Mouse (Mus musculus): ENCODE data around the gene Gtf2a1l.

DNA sequence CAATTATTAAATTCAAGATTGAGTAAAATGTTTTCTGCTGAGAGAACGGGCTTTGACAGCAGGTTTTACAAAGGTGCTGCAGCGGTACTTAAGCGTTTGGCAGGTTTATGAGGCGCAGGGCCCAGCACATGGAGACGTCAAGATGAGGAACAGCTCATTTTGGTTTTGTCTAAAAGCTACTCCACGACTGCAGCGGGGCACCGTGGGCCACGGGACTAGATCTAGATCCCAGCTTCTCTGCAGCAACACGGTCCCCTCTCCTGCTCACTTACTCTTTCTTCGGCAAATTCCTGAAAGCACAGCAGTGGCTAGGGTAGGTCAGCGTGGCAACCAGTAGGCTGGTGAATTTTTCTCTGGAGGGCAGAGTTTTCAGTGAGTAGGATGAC is 85.0 kb downstream of the Gtf2a1l start:
- TF ChIP-seq CTCF (IDR thresholded peaks at IDR 0.05; ENCODE audit: control insufficient read depth, insufficient read depth, insufficient read length) (no peak), MYOG (IDR thresholded peaks at IDR 0.05; ENCODE audit: control insufficient read depth, extremely low read depth, insufficient read length) (no peak), FOSL1 (IDR thresholded peaks at IDR 0.05; ENCODE audit: insufficient read depth, low read length, poor library complexity, severe bottlenecking) (no peak), MYOD1 (IDR thresholded peaks at IDR 0.05; ENCODE audit: control insufficient read depth, insufficient read length, low read depth) (no peak), MAX (IDR thresholded peaks at IDR 0.05) (no peak), USF1 (IDR thresholded peaks at IDR 0.05; ENCODE audit: low read depth) (no peak)

Data from C2C12 (cell line).